Mouse (Mus musculus): Measurements from ENCODE around the gene Myod1. TPM values are rescaled to one million over a fixed set of nuclear protein-coding genes. Genes with fewer than 3 reads are reported as not detected.
A peak's percentile ranks its signal among the peaks of the same experiment; 100 is the strongest.

The Myod1 gene
- total RNA-seq, 2 experiments from 2014 or later, result not detected

- no peak for ATAC-seq (replicated peaks; ENCODE audit: poor library complexity)
Observed at GRCm38 (mm10) chr7:46413959-46414725, 37.9 kb downstream of the Myod1 start.

GRCm38 (mm10) chr7:46415818-46416425 is 39.6 kb downstream of the Myod1 start:
- ATAC-seq (replicated peaks; ENCODE audit: poor library complexity), result no peak

GRCm38 (mm10) chr7:46417467-46417866 is 41.2 kb downstream of the Myod1 start:
- no peak for ATAC-seq (replicated peaks; ENCODE audit: poor library complexity)

GRCm38 (mm10) chr7:46418102-46418622 is 41.9 kb downstream of the Myod1 start:
- no peak for ATAC-seq (replicated peaks; ENCODE audit: poor library complexity)

- ATAC-seq (replicated peaks; ENCODE audit: poor library complexity), result no peak
Observed at GRCm38 (mm10) chr7:46421535-46421934, 45.3 kb downstream of the Myod1 start.

- no peak for ATAC-seq (replicated peaks; ENCODE audit: poor library complexity)
Observed at GRCm38 (mm10) chr7:46422052-46422763, 45.9 kb downstream of the Myod1 start.

- peak; percentile 93 for ATAC-seq (replicated peaks; ENCODE audit: poor library complexity)
Observed at GRCm38 (mm10) chr7:46422764-46423412, 46.6 kb downstream of the Myod1 start.

- ATAC-seq (replicated peaks; ENCODE audit: poor library complexity), result no peak
Observed at GRCm38 (mm10) chr7:46423951-46424350, 47.7 kb downstream of the Myod1 start.

- no peak for ATAC-seq (replicated peaks; ENCODE audit: poor library complexity)
Observed at GRCm38 (mm10) chr7:46425012-46425411, 48.7 kb downstream of the Myod1 start.

Other genes with a start within 250 kb of the Myod1 start
- not detected in 2 replicates for gene Abcc8, start 196.4 kb upstream of the Myod1 start, total RNA-seq (2015)
- not detected in 2 replicates for gene Abcc8, start 196.4 kb upstream of the Myod1 start, total RNA-seq (2017)
- not detected in 2 replicates for gene Ush1c, start 138.0 kb upstream of the Myod1 start, total RNA-seq (2015)
- not detected in 2 replicates for gene Ush1c, start 138.0 kb upstream of the Myod1 start, total RNA-seq (2017)
- not detected in 2 replicates for gene Otog, start 135.5 kb upstream of the Myod1 start, total RNA-seq (2015)
- not detected in 2 replicates for gene Otog, start 135.5 kb upstream of the Myod1 start, total RNA-seq (2017)
- 0.22 and 1.2 TPM in 2 replicates for gene Kcnc1, start 20.0 kb downstream of the Myod1 start, total RNA-seq (2015)
- 0.07 TPM in 1 of 2 replicates, not detected in the other for gene Kcnc1, start 20.0 kb downstream of the Myod1 start, total RNA-seq (2017)

Measured in megakaryocyte progenitor cell, adult 5-6 weeks (primary cell).